Mouse (Mus musculus) splenic B cell, adult 2 months (primary cell): ENCODE results near the gene Igsf8.

Source experiments
- DNase-seq: peaks from one replicate; pipeline ENCODE4 v3.0.0-alpha.2; 2011; ENCODE audit warnings: low read depth, low spot score
- H3K27me3 ChIP-seq: 2 replicates; pipeline ENCODE4 v1.6.1; 2012; ENCODE audit warnings: mild to moderate bottlenecking, low read length, moderate library complexity, mixed read lengths; ENCODE audit not compliant: control insufficient read depth, poor library complexity, insufficient read depth, severe bottlenecking
- H3K36me3 ChIP-seq: 2 replicates; pipeline ENCODE4 v1.6.1; 2012; ENCODE audit warnings: mild to moderate bottlenecking, low read length, moderate library complexity, mixed read lengths; ENCODE audit not compliant: control insufficient read depth, poor library complexity, insufficient read depth, severe bottlenecking

The Igsf8 gene

GRCm38 (mm10) chr1:172284221-172284620, 22.8 kb downstream of the Igsf8 start:
- no peak for DNase-seq
- H3K27me3 ChIP-seq: no peaks in the 10 kb centered on the region
- no peaks in the 10 kb centered on the region for H3K36me3 ChIP-seq

- Histone ChIP-seq H3K27me3 (no peaks in the 10 kb centered on the region), H3K36me3 (no peaks in the 10 kb centered on the region)
- DNase-seq: no peak
These were observed 25.3 kb downstream of the Igsf8 start for GRCm38 (mm10) chr1:172286740-172287139.

- H3K27me3 ChIP-seq: no peaks in the 10 kb centered on the region
- no peaks in the 10 kb centered on the region for H3K36me3 ChIP-seq
- no peak for DNase-seq
These were observed 27.6 kb downstream of the Igsf8 start for GRCm38 (mm10) chr1:172288900-172289616.

GRCm38 (mm10) chr1:172289617-172289946, 28.1 kb downstream of the Igsf8 start:
- Histone ChIP-seq H3K27me3 (no peaks in the 10 kb centered on the region), H3K36me3 (no peaks in the 10 kb centered on the region)
- no peak for DNase-seq

- Histone ChIP-seq H3K36me3 (no peaks in the 10 kb centered on the region), H3K27me3 (no peaks in the 10 kb centered on the region)
- no peak for DNase-seq
These were observed 31.4 kb downstream of the Igsf8 start for GRCm38 (mm10) chr1:172292880-172293279.

GRCm38 (mm10) chr1:172293449-172293848, 32.0 kb downstream of the Igsf8 start:
- Histone ChIP-seq H3K27me3 (no peaks in the 10 kb centered on the region), H3K36me3 (no peaks in the 10 kb centered on the region)
- DNase-seq: no peak

GRCm38 (mm10) chr1:172295751-172296197, 34.3 kb downstream of the Igsf8 start:
- DNase-seq: no peak
- Histone ChIP-seq H3K36me3 (no peaks in the 10 kb centered on the region), H3K27me3 (no peaks in the 10 kb centered on the region)

- DNase-seq: no peak
- H3K36me3 ChIP-seq: no peaks in the 10 kb centered on the region
- no peaks in the 10 kb centered on the region for H3K27me3 ChIP-seq
These were observed 35.5 kb downstream of the Igsf8 start for GRCm38 (mm10) chr1:172296816-172297510.

- no peaks in the 10 kb centered on the region for H3K27me3 ChIP-seq
- no peak for DNase-seq
- no peaks in the 10 kb centered on the region for H3K36me3 ChIP-seq
These were observed 36.4 kb downstream of the Igsf8 start, which contains the start of gene Atp1a2 for GRCm38 (mm10) chr1:172297611-172298537. Gene Atp1a2 (minus strand): TSS chr1:172298064.

- DNase-seq: no peak
- Histone ChIP-seq H3K36me3 (no peaks in the 10 kb centered on the region), H3K27me3 (no peaks in the 10 kb centered on the region; the same call in 1 of the 2 replicates)
These were observed 38.1 kb downstream of the Igsf8 start for GRCm38 (mm10) chr1:172299528-172299927.

- H3K27me3 ChIP-seq: no peaks in the 10 kb centered on the region; the same call in 1 of the 2 replicates
- no peak for DNase-seq
- no peaks in the 10 kb centered on the region for H3K36me3 ChIP-seq
These were observed 38.8 kb downstream of the Igsf8 start for GRCm38 (mm10) chr1:172300247-172300646.

- DNase-seq: no peak
- no peaks in the 10 kb centered on the region; the same call in 1 of the 2 replicates for H3K27me3 ChIP-seq
- H3K36me3 ChIP-seq: no peaks in the 10 kb centered on the region
These were observed 39.7 kb downstream of the Igsf8 start for GRCm38 (mm10) chr1:172301180-172301579.

GRCm38 (mm10) chr1:172302311-172302710, 40.9 kb downstream of the Igsf8 start:
- no peak for DNase-seq
- Histone ChIP-seq H3K27me3 (no peaks in the 10 kb centered on the region; the same call in 1 of the 2 replicates), H3K36me3 (no peaks in the 10 kb centered on the region)

GRCm38 (mm10) chr1:172302851-172303250, 41.4 kb downstream of the Igsf8 start:
- no peaks in the 10 kb centered on the region for H3K36me3 ChIP-seq
- H3K27me3 ChIP-seq: no peaks in the 10 kb centered on the region; the same call in 1 of the 2 replicates
- no peak for DNase-seq
